Comparison of ENCODE assay signal across 9 mouse cellular contexts in genomic region chr1:87637121-87637877, GRCm38 (mm10). TPM values are rescaled to one million over a fixed set of nuclear protein-coding genes. Genes with fewer than 3 reads are reported as not detected.
DNase-seq lines count a peak whose midpoint lies in the region; ATAC-seq and TF ChIP-seq lines count a peak whose summit lies in the region.
"Had no signal": no experiment of that assay in that cellular context is flagged by ENCODE, and none has a peak within 500 bp of the region (broad histone marks: within the 10 kb centered on the region; RNA-seq: fewer than 3 reads in every experiment).

No protein-coding gene starts in this region.

- TF ChIP-seq CTCF in bone marrow macrophage, adult 2 months (IDR thresholded peaks at IDR 0.05; ENCODE audit: low read depth, low read length): no peak
- no peak for TF ChIP-seq CTCF in stomach, postnatal 0 days (IDR thresholded peaks at IDR 0.05; ENCODE audit: low read depth)

- peak; percentile 98 for ATAC-seq in heart, embryonic 11.5 days (replicated peaks; ENCODE audit: insufficient number of reproducible peaks, low FRiP score, low TSS enrichment)
- ATAC-seq in liver, embryonic 11.5 days (replicated peaks; ENCODE audit: low FRiP score): peak; percentile 99
- peak; percentile 85 for ATAC-seq in stomach, postnatal 0 days (ENCODE audit: low FRiP score, low TSS enrichment)

- TF ChIP-seq POLR2A in bone marrow macrophage, adult 2 months (IDR thresholded peaks at IDR 0.05; ENCODE audit: borderline replicate concordance, low read depth, low read length): no peak

- no peak overlapping the region; the same call in 1 of the 2 replicates for H3K9ac ChIP-seq in heart, embryonic 11.5 days (ENCODE audit: low read depth, low read length)
- H3K9ac ChIP-seq in liver, embryonic 11.5 days (ENCODE audit: low read depth, low read length): peak overlapping the region; percentile 64; the same call in 1 of the 2 replicates
- H3K9ac ChIP-seq in stomach, postnatal 0 days (ENCODE audit: low read length): no peak overlapping the region
- H3K9ac ChIP-seq: neural tube, embryonic 13.5 days had no signal

- H3K4me2 ChIP-seq in heart, embryonic 11.5 days: no peak overlapping the region; the same call in 1 of the 2 replicates
- peak overlapping the region; percentile 56 for H3K4me2 ChIP-seq in liver, embryonic 11.5 days
- H3K4me2 ChIP-seq in stomach, postnatal 0 days (replicated peaks; ENCODE audit: low read depth): no peak overlapping the region
- H3K4me2 ChIP-seq: neural tube, embryonic 13.5 days had no signal

- peak overlapping the region; percentile 69 for H3K27ac ChIP-seq in heart, embryonic 11.5 days (ENCODE audit: low read depth, low read length)
- H3K27ac ChIP-seq in bone marrow macrophage, adult 2 months (ENCODE audit: insufficient read depth, low read depth, low read length): peak overlapping the region; percentile 81
- peak overlapping the region; percentile 91 for H3K27ac ChIP-seq in liver, embryonic 11.5 days (ENCODE audit: low read depth, low read length)
- H3K27ac ChIP-seq in stomach, postnatal 0 days (replicated peaks): no peak overlapping the region
- H3K27ac ChIP-seq in midbrain, embryonic 10.5 days (replicated peaks): no peak overlapping the region; the same call in 1 of the 2 replicates
- H3K27ac ChIP-seq: neural tube, embryonic 13.5 days had no signal

- no peak overlapping the region for H3K4me3 ChIP-seq in heart, embryonic 11.5 days (ENCODE audit: low read depth, low read length)
- H3K4me3 ChIP-seq in bone marrow macrophage, adult 2 months (ENCODE audit: insufficient read depth, low read length): no peak overlapping the region
- H3K4me3 ChIP-seq in liver, embryonic 11.5 days (ENCODE audit: low read depth, low read length): no peak overlapping the region
- no peak overlapping the region for H3K4me3 ChIP-seq in stomach, postnatal 0 days (ENCODE audit: low read depth, low read length)
- no peak overlapping the region for H3K4me3 ChIP-seq in midbrain, embryonic 10.5 days
- H3K4me3 ChIP-seq: neural tube, embryonic 13.5 days had no signal

- no peak for TF ChIP-seq EP300 in stomach, postnatal 0 days (optimal IDR thresholded peaks at IDR 0.05)

- no peaks in the 10 kb centered on the region for H3K9me3 ChIP-seq in heart, embryonic 11.5 days (replicated peaks; ENCODE audit: control insufficient read depth, low read length)
- H3K9me3 ChIP-seq in liver, embryonic 11.5 days (ENCODE audit: control insufficient read depth, low read length): no peaks in the 10 kb centered on the region
- no peaks in the 10 kb centered on the region for H3K9me3 ChIP-seq in stomach, postnatal 0 days (ENCODE audit: control insufficient read depth, low read length)
- H3K9me3 ChIP-seq in midbrain, embryonic 10.5 days (replicated peaks): no peaks in the 10 kb centered on the region
- H3K9me3 ChIP-seq: neural tube, embryonic 13.5 days had no signal

- no peaks in the 10 kb centered on the region for H3K36me3 ChIP-seq in heart, embryonic 11.5 days (ENCODE audit: control insufficient read depth, insufficient read depth, low read length)
- H3K36me3 ChIP-seq in liver, embryonic 11.5 days (ENCODE audit: control insufficient read depth, insufficient read depth, low read length): no peaks in the 10 kb centered on the region
- no peaks in the 10 kb centered on the region for H3K36me3 ChIP-seq in stomach, postnatal 0 days (ENCODE audit: control insufficient read depth, insufficient read depth, low read length)
- H3K36me3 ChIP-seq in midbrain, embryonic 10.5 days: no peaks in the 10 kb centered on the region
- H3K36me3 ChIP-seq: neural tube, embryonic 13.5 days had no signal

- intact Hi-C loops in heart, postnatal 25 days (cut with DNase I): no loop called here

- peaks cover 3% of the 10 kb centered on the region for H3K4me1 ChIP-seq in heart, embryonic 11.5 days (ENCODE audit: control insufficient read depth, insufficient read depth, low read length)
- H3K4me1 ChIP-seq in bone marrow macrophage, adult 2 months (ENCODE audit: control insufficient read depth, insufficient read depth, low read length): peaks cover 83% of the 10 kb centered on the region
- peaks cover 52% of the 10 kb centered on the region for H3K4me1 ChIP-seq in liver, embryonic 11.5 days (replicated peaks; ENCODE audit: control insufficient read depth, insufficient read depth, low read length)
- H3K4me1 ChIP-seq in stomach, postnatal 0 days (replicated peaks; ENCODE audit: control insufficient read depth, insufficient read depth): no peaks in the 10 kb centered on the region
- H3K4me1 ChIP-seq in midbrain, embryonic 10.5 days: peaks cover 4% of the 10 kb centered on the region; the same call in 1 of the 2 replicates
- H3K4me1 ChIP-seq: neural tube, embryonic 13.5 days had no signal

- 76% methylated on average over 4 of the region's 4 CpGs for WGBS in heart, embryonic 11.5 days (ENCODE audit: insufficient replicate concordance)
- WGBS in liver, embryonic 11.5 days: 52% methylated on average over 4 of the region's 4 CpGs
- 93% methylated on average over 4 of the region's 4 CpGs for WGBS in stomach, postnatal 0 days
- 85% methylated on average over 4 of the region's 4 CpGs for WGBS in midbrain, embryonic 10.5 days

- no peaks in the 10 kb centered on the region for H3K27me3 ChIP-seq in heart, embryonic 11.5 days (ENCODE audit: control insufficient read depth, insufficient read depth, low read length)
- H3K27me3 ChIP-seq in liver, embryonic 11.5 days (replicated peaks; ENCODE audit: control insufficient read depth, insufficient read depth, low read length): no peaks in the 10 kb centered on the region
- no peaks in the 10 kb centered on the region for H3K27me3 ChIP-seq in stomach, postnatal 0 days (ENCODE audit: control insufficient read depth, insufficient read depth, low read length)
- H3K27me3 ChIP-seq in midbrain, embryonic 10.5 days (ENCODE audit: low read depth, poor library complexity, severe bottlenecking): no peaks in the 10 kb centered on the region
- H3K27me3 ChIP-seq: neural tube, embryonic 13.5 days had no signal

- DNase-seq in heart, postnatal 25 days (ENCODE audit: low spot score): no peak
- peak; percentile 92 for DNase-seq in CD4-positive helper T cell, adult 2 months (ENCODE audit: low read depth, low spot score)
- peak; percentile 64 for DNase-seq in liver, embryonic 11.5 days (ENCODE audit: low spot score)
- no peak for DNase-seq in stomach, postnatal 0 days (ENCODE audit: low spot score)
- DNase-seq in midbrain, embryonic 10.5 days (ENCODE audit: low spot score): no peak
- no peak for DNase-seq in kidney, postnatal 10 days

RNA-seq across cellular contexts. Expression of gene Inpp5d, which starts 17.2 kb away (rescaled TPM):
- 4.3 and 5.9 TPM in 2 replicates for polyA plus RNA-seq in heart, embryonic 11.5 days (2014; fragmentation: Nextera tagmentation; extraction: Ambion mirVana)
- 10 to 100 TPM; 10.4 to 12.5 TPM for total RNA-seq in heart, postnatal 25 days (2021)
- 174 and 202 TPM in 2 replicates for polyA plus RNA-seq in bone marrow macrophage, adult 2 months (2012; ENCODE audit: insufficient read depth, insufficient read length, missing spikeins)
- 30.8 and 31.0 TPM in 2 replicates for polyA plus RNA-seq in liver, embryonic 11.5 days (2014; fragmentation: Nextera tagmentation; extraction: Ambion mirVana)
- polyA plus RNA-seq in stomach, postnatal 0 days (2015; fragmentation: Nextera tagmentation; extraction: Ambion mirVana): 2.6 and 2.8 TPM in 2 replicates
- 3.3 and 3.6 TPM in 2 replicates for polyA plus RNA-seq in midbrain, embryonic 10.5 days (2016; fragmentation: Nextera tagmentation; extraction: Ambion mirVana)

Comparison
In these comparisons a context has a peak if more than half of its experiments do, and no peak if none do; other contexts are left out.
1. H3K27ac ChIP-seq: peak in heart, embryonic 11.5 days (single experiment), bone marrow macrophage, adult 2 months (single experiment) and liver, embryonic 11.5 days (single experiment); none in stomach, postnatal 0 days (single experiment) and midbrain, embryonic 10.5 days (single experiment).
2. DNase-seq: peak in CD4-positive helper T cell, adult 2 months (single experiment) and liver, embryonic 11.5 days (single experiment); none in heart, postnatal 25 days (single experiment), stomach, postnatal 0 days (single experiment), midbrain, embryonic 10.5 days (single experiment) and kidney, postnatal 10 days (single experiment).
3. Peak in every context shown above with its lines, with median percentiles within 50 percentile points of each other: ATAC-seq.